Mouse (Mus musculus) heart, embryonic 14.5 days (tissue): ENCODE measurements around the gene Cdh13. TPM values are rescaled to one million over a fixed set of nuclear protein-coding genes. Genes with fewer than 3 reads are reported as not detected.

ENCODE experiments used
- ATAC-seq: fragments of 200-750 bp; cut with Nextera tagmentation; 2 replicates; pipeline ENCODE4 v1.8.0; 2017; ENCODE audit warnings: low read depth, moderate TSS enrichment; ENCODE audit not compliant: insufficient number of reproducible peaks, insufficient read depth, low FRiP score
- H3K27ac ChIP-seq, 2 experiments: fragments of 200-500 bp in 1 of 2; fragments of 300-500 bp in 1 of 2; sonication (generic) in 1 of 2; replicated peaks in 1 of 2; 2 replicates each; pipeline ENCODE4 v1.5.1; 2012 to 2014; ENCODE audit warnings: low read depth in 2 of 2, low read length in 2 of 2, control low read depth in 1 of 2, mild to moderate bottlenecking in 1 of 2, mixed read lengths in 1 of 2; ENCODE audit not compliant: control insufficient read depth in 1 of 2, insufficient read depth in 1 of 2
- H3K27me3 ChIP-seq: fragments of 300-500 bp; sonication (generic); 2 replicates; pipeline ENCODE4 v1.6.1; 2014; ENCODE audit warnings: mild to moderate bottlenecking, low read length, control low read depth; ENCODE audit not compliant: control insufficient read depth, insufficient read depth
- H3K36me3 ChIP-seq: fragments of 300-500 bp; sonication (generic); 2 replicates; pipeline ENCODE4 v1.6.1; 2014; ENCODE audit warnings: mild to moderate bottlenecking, control low read depth, low read length, mixed read lengths; ENCODE audit not compliant: control insufficient read depth, insufficient read depth
- H3K4me1 ChIP-seq, 2 experiments: fragments of 200-500 bp in 1 of 2; fragments of 300-500 bp in 1 of 2; sonication (generic) in 1 of 2; 2 replicates each; pipeline ENCODE4 v1.6.1; 2012 to 2014; ENCODE audit warnings: low read length in 2 of 2, control low read depth in 1 of 2, mixed read lengths in 1 of 2; ENCODE audit not compliant: control insufficient read depth in 2 of 2, insufficient read depth in 2 of 2
- H3K4me2 ChIP-seq: fragments of 300-500 bp; sonication (generic); 2 replicates; pipeline ENCODE4 v1.6.1; 2014; ENCODE audit warnings: mild to moderate bottlenecking, low read length
- H3K4me3 ChIP-seq, 2 experiments: fragments of 200-500 bp in 1 of 2; fragments of 300-500 bp in 1 of 2; sonication (generic) in 1 of 2; 2 replicates each; pipeline ENCODE4 v1.5.1; 2012 to 2014; ENCODE audit warnings: low read length in 2 of 2, mild to moderate bottlenecking in 2 of 2, control low read depth in 1 of 2, low read depth in 1 of 2, moderate library complexity in 1 of 2; ENCODE audit not compliant: control insufficient read depth in 1 of 2, insufficient read depth in 1 of 2
- H3K9ac ChIP-seq: fragments of 300-500 bp; sonication (generic); 2 replicates; pipeline ENCODE4 v1.6.1; 2014; ENCODE audit warnings: mild to moderate bottlenecking, low read length
- H3K9me3 ChIP-seq: fragments of 300-500 bp; sonication (generic); 2 replicates; pipeline ENCODE4 v1.6.1; 2016; ENCODE audit warnings: low read length, control low read depth; ENCODE audit not compliant: control insufficient read depth
- WGBS: fragments of 180-500 bp; shearing (Covaris S2); extraction: QIAGEN DNeasy Blood & Tissue Kit; methylation state at CpG from one replicate; pipeline ENCODE4 v1.1.7; 2014; 5-methylcytosine and 5-hydroxymethylcytosine counted together
- polyA plus RNA-seq: library from polyadenylated mRNA; unstranded; fragments of >200 nt; fragmentation: Nextera tagmentation; extraction: Ambion mirVana; gene quantifications from 2 replicates; pipeline ENCODE4 v1.2.1, GENCODE M21; 2014

Cdh13 gene
- polyA plus RNA-seq, 1 experiment from 2014 or later = 94.9 TPM

DNA sequence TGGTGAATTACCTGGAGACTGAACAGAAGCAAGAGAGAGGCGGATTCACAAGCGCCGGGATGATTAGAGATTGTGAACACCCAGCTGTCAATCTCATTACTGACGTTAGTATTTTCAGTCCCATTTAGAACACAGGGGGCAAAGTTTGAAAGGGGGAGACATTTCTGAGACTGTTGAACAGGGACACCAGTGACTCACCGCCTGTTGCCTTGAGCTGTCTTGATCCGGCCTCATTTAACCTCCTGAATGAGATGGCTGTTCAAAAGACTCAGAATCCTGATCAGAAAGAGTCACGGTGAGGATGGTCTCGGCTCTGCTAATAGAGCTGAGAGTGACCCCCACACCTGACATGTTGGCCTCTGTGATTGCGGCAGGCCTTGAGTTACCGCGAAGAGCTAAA, 754.0 kb downstream of the Cdh13 start:
- Histone ChIP-seq H3K27me3 (no peaks in the 10 kb centered on the region), H3K9ac (no peak overlapping the region), H3K27ac (no peak overlapping the region), H3K4me3 (no peak overlapping the region), H3K4me2 (no peak overlapping the region), H3K36me3 (no peaks in the 10 kb centered on the region), H3K4me1 (no peaks in the 10 kb centered on the region), H3K9me3 (0 out of 2 replicates have a peak, but pooled peaks cover 4% of the 10 kb centered on the region)
- 91% methylated on average over 11 of the region's 11 CpGs for WGBS
- no peak for ATAC-seq

DNA sequence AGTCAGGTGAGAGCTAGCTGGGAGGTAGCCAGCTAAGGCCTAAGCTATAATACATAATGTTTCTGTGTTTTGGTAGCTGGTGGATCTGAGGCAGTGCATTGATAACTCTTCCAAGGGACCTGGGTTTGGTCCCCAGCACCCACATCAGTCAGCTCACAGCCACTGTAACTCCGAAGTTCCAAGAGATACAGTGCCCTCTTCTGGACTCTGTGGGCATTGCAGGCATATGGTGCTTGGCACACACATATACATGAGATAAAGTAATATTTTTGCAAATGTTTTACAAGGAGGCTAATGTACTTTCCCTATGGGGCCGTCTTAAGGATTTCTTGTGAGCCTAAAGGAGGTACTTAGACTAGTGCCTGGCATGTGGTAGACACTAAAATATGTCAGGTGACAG, 755.8 kb downstream of the Cdh13 start:
- Histone ChIP-seq H3K27me3 (no peaks in the 10 kb centered on the region), H3K4me3 (no peak overlapping the region), H3K4me2 (no peak overlapping the region), H3K9me3 (peaks cover 10% of the 10 kb centered on the region; the same call in 1 of the 2 replicates), H3K27ac (no peak overlapping the region), H3K9ac (no peak overlapping the region), H3K36me3 (no peaks in the 10 kb centered on the region), H3K4me1 (no peaks in the 10 kb centered on the region)
- WGBS = 69% methylated on average over 2 of the region's 2 CpGs
- ATAC-seq = no peak

DNA sequence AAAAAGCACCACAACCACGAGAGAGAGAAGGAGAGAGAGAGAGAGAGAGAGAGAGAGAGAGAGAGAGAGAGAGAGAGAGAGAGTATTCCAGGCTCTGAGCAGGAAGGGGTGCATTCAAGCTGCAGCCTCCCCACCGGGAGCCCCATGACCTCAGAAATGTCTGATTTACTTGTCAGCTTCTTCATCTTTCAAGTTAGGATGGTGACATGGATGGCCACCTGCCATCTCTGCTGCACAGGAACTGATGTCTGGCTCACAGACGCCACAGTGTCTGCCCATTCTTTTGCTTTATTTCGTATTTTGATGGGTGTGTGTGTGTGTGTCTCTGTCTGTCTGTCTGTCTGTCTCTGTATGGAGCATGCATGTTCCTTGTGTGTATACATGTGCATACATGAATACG, 774.3 kb downstream of the Cdh13 start:
- H3K27me3 ChIP-seq = no peaks in the 10 kb centered on the region
- no peak for ATAC-seq
- 63% methylated on average over 5 of the region's 5 CpGs for WGBS
- no peaks in the 10 kb centered on the region for H3K36me3 ChIP-seq
- no peaks in the 10 kb centered on the region for H3K4me1 ChIP-seq
- no peak overlapping the region for H3K27ac ChIP-seq
- H3K4me2 ChIP-seq = no peak overlapping the region
- H3K9me3 ChIP-seq = no peaks in the 10 kb centered on the region
- H3K4me3 ChIP-seq = no peak overlapping the region
- no peak overlapping the region for H3K9ac ChIP-seq

DNA sequence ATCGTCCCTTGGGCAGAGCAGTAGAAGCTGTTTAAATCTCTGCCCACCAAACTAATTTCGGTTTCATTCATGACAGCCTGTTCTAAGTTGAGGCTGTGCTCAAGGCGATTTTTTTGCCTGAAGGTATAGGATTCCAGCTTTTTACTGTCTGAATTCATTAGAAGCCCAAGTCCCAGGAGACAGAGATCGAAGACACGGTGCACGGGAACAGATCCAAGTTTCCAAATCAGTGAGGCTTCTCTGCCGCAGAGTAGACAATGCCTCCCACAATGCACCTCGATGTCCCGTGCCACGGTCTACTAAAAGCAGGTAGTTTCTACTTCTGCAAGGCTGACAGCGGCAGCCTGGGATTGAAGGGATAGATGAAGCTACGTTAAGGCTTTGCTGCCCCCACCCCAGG, 778.1 kb downstream of the Cdh13 start:
- Histone ChIP-seq H3K27me3 (no peaks in the 10 kb centered on the region), H3K9ac (no peak overlapping the region), H3K4me3 (no peak overlapping the region), H3K9me3 (no peaks in the 10 kb centered on the region), H3K36me3 (no peaks in the 10 kb centered on the region), H3K4me2 (no peak overlapping the region), H3K4me1 (no peaks in the 10 kb centered on the region), H3K27ac (no peak overlapping the region)
- no peak for ATAC-seq
- 75% methylated on average over 12 of the region's 12 CpGs for WGBS

DNA sequence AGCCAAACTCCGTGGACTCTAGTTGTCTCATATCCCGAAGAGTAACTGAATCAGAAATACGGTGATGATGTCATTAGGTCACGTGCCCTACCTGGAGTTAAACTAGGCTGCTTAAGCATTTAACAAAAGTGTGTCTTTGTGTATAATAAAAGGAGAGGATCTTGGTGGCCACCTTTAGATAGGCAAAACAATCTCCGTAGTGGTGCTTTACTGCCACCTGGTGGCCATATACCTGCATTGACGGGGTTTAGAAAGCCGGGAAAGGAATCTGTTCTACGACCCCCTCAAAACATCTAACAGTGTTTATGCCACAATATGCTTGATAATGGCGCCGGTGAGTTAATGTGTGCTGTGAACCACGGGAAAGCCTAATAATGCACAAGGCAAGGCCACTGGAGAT, 781.0 kb downstream of the Cdh13 start:
- Histone ChIP-seq H3K27me3 (no peaks in the 10 kb centered on the region), H3K4me3 (no peak overlapping the region), H3K4me1 (no peaks in the 10 kb centered on the region), H3K36me3 (no peaks in the 10 kb centered on the region), H3K27ac (no peak overlapping the region), H3K9ac (no peak overlapping the region), H3K9me3 (no peaks in the 10 kb centered on the region), H3K4me2 (no peak overlapping the region)
- 18% methylated on average over 11 of the region's 11 CpGs for WGBS
- ATAC-seq = no peak

DNA sequence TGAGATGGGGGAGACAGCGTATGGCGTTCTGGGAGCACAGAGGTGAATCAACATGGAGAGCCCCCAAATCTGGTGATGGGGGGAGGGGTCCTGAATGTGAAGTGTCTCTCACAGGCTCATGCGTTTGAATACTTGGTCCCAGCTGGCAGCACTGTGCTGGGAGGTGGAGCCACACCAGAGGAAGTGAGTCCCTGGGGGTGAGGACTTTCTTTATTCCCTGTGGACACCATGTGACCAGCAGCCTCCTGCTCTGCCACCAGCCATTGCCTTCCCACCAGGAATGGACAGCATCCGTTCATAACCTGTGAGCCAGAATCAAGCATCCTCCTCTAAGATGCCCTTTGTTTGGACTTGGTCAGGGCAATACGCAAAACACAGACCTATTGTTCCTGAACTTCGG, 788.8 kb downstream of the Cdh13 start:
- Histone ChIP-seq H3K9me3 (no peaks in the 10 kb centered on the region), H3K27ac (no peak overlapping the region), H3K4me3 (no peak overlapping the region), H3K9ac (no peak overlapping the region), H3K4me1 (no peaks in the 10 kb centered on the region), H3K36me3 (no peaks in the 10 kb centered on the region), H3K4me2 (no peak overlapping the region), H3K27me3 (no peaks in the 10 kb centered on the region)
- 73% methylated on average over 6 of the region's 6 CpGs for WGBS
- no peak for ATAC-seq

DNA sequence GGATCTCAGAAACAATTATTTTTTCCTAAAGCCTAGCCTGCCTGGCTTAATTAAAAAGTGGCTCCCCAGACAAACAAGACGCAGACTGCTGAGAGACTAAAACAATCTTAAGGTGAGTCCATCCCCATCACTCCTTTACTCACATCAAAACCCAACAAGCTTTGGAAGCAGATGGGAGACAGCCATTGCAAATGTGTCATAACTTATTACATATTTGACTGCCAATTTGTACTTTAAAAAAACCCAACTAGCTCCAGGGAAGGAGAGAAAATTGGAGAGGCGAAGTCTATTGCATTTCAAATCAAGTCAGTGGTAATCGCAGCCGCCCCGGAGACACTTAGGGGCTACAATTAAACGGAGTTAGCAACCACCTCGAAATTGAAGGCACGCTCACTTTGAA, 801.5 kb downstream of the Cdh13 start:
- no peak for ATAC-seq
- Histone ChIP-seq H3K4me2 (no peak overlapping the region), H3K9ac (no peak overlapping the region), H3K4me1 (no peaks in the 10 kb centered on the region), H3K27ac (no peak overlapping the region), H3K27me3 (no peaks in the 10 kb centered on the region), H3K9me3 (no peaks in the 10 kb centered on the region), H3K4me3 (no peak overlapping the region), H3K36me3 (no peaks in the 10 kb centered on the region)
- WGBS = 85% methylated on average over 8 of the region's 8 CpGs

DNA sequence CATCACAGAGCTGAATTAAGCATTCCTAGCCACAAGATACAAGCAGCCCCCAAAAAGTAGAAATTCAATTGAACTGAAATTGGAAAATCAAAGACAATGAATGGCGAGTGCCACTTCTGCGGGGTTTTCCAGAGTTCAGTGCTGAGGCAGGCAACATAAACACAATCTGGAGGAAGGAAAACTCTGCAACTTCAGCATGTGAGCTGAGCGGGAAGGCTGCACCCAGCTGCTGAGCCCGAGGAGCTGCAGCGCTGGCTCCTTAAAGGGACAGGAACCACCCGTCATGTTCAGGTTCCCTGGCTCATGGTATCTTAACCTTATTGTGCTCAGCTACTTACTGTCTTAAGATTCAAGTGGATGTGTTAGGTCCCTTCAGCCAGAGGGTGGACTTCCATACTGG, 814.7 kb downstream of the Cdh13 start:
- no peak overlapping the region for H3K27ac ChIP-seq
- no peaks in the 10 kb centered on the region for H3K4me1 ChIP-seq
- no peak overlapping the region for H3K4me3 ChIP-seq
- no peak overlapping the region for H3K4me2 ChIP-seq
- no peak overlapping the region for H3K9ac ChIP-seq
- H3K36me3 ChIP-seq = no peaks in the 10 kb centered on the region
- no peaks in the 10 kb centered on the region for H3K9me3 ChIP-seq
- no peak for ATAC-seq
- H3K27me3 ChIP-seq = no peaks in the 10 kb centered on the region
- 35% methylated on average over 6 of the region's 6 CpGs for WGBS
